In the genomic region with DNA sequence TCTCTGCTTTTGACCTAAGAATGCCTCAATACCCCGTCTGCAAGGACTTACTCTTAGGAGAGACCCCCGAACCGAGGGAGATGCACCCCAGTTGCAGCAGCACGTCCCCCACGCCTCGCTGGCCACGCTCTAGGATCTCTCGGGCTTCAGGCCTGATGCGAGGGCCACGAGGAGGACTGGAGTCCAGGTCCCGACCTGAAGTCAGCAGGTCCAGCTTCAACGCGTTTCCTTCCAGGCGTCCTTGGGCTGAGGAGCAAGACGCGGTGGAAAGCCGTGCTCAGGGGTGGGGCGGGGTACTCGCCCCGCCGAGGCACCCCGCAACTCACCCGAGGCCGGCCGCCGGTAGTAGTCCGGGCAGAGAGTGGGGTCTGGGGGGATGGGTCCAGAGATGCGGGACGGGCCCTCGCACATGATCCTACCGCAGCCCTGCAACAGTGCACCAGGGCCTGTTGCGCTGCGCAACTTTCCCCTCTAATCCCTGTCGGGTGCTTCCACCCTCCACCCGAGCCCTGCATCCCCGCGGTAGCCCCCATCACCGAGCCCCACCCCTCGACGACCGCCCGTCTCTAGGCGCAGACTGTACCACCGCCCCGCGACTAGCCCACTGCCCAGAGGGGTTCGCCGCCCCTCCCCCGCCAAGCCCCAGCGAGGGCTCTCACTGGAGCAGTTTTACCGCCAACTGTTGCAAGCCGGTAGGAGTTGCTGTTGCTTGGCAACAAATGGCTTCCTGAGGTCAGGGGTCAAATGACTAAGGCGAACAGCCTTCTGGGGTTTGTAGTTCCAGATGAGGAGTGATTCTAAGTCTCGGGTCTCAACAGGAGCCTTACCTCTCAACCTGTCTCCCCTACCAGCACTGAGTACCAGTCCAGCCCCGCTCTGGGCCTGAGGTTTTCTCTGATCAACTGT, we compare ENCODE assay signal across 1 mouse cellular context.
TF ChIP-seq lines count a peak whose summit lies in the region.

A gene (plus strand): TSS at position 158 of the 906 bp plus-strand sequence.
A gene (minus strand): TSS at position 713 of the 906 bp plus-strand sequence.

TF ChIP-seq in CH12.LX, 34 proteins besides CTCF, POLR2A, EP300 and RAD21 (continued from another document):
- TF ChIP-seq JUND (conservative IDR thresholded peaks at IDR 0.05; ENCODE audit: low read depth, low read length) = no peak
- TF ChIP-seq MYC (IDR thresholded peaks at IDR 0.05; ENCODE audit: low read depth, low read length) = no peak
- TF ChIP-seq ZMIZ1 (IDR thresholded peaks at IDR 0.05; ENCODE audit: low read depth, low read length) = peak; percentile 41; the same call in 1 of the 2 replicates
- peak; percentile 64; the same call in 1 of the 2 replicates for TF ChIP-seq MAZ (IDR thresholded peaks at IDR 0.05; ENCODE audit: low read depth, low read length)
- TF ChIP-seq TCF12 (IDR thresholded peaks at IDR 0.05; ENCODE audit: low read depth, low read length) = peak; percentile 57; the same call in 1 of the 2 replicates
- TF ChIP-seq ZNF384 (IDR thresholded peaks at IDR 0.05; ENCODE audit: low read depth, low read length) = no peak
- TF ChIP-seq PAX5 (IDR thresholded peaks at IDR 0.05; ENCODE audit: low read length) = no peak
- TF ChIP-seq ZC3H11A (IDR thresholded peaks at IDR 0.05; ENCODE audit: low read depth, low read length) = no peak
- TF ChIP-seq MAFK (IDR thresholded peaks at IDR 0.05; ENCODE audit: insufficient replicate concordance, low read length) = no peak
- TF ChIP-seq NRF1 (IDR thresholded peaks at IDR 0.05; ENCODE audit: low read depth, low read length) = peak; percentile 25
- TF ChIP-seq IRF4 (IDR thresholded peaks at IDR 0.05; ENCODE audit: low read depth, low read length) = peak; percentile 43; the same call in 1 of the 2 replicates
- TF ChIP-seq USF1 (IDR thresholded peaks at IDR 0.05; ENCODE audit: low read depth, low read length) = peak; percentile 32; the same call in 1 of the 2 replicates
- TF ChIP-seq MXI1 (IDR thresholded peaks at IDR 0.05; ENCODE audit: low read depth, low read length) = peak; percentile 95
- no peak for TF ChIP-seq UBTF (IDR thresholded peaks at IDR 0.05; ENCODE audit: low read depth, low read length)
- TF ChIP-seq JUN (IDR thresholded peaks at IDR 0.05; ENCODE audit: insufficient read depth, low read depth, low read length) = no peak
- peak; percentile 39 for TF ChIP-seq BHLHE40 (IDR thresholded peaks at IDR 0.05; ENCODE audit: low read depth, low read length)
- no peak for TF ChIP-seq SMC3 (IDR thresholded peaks at IDR 0.05; ENCODE audit: low read depth, low read length)
- no peak for TF ChIP-seq CHD1 (IDR thresholded peaks at IDR 0.05; ENCODE audit: low read depth, low read length)
- TF ChIP-seq KAT2A (IDR thresholded peaks at IDR 0.05; ENCODE audit: insufficient replicate concordance, low read length) = peak; percentile 99
- peak; percentile 99 for TF ChIP-seq HCFC1 (IDR thresholded peaks at IDR 0.05; ENCODE audit: low read depth, low read length)
- TF ChIP-seq MEF2A (IDR thresholded peaks at IDR 0.05; ENCODE audit: borderline replicate concordance, low read depth, low read length) = peak; percentile 39
- peak; percentile 53; the same call in 1 of the 2 replicates for TF ChIP-seq NELFE (IDR thresholded peaks at IDR 0.05; ENCODE audit: low read depth, low read length)
- TF ChIP-seq GABPA (IDR thresholded peaks at IDR 0.05; ENCODE audit: insufficient replicate concordance, low read depth, low read length) = peak; percentile 78; the same call in 1 of the 2 replicates
- peak; percentile 98 for TF ChIP-seq CHD2 (IDR thresholded peaks at IDR 0.05; ENCODE audit: low read length)
- peak; percentile 97; the same call in 1 of the 2 replicates for TF ChIP-seq E2F4 (IDR thresholded peaks at IDR 0.05; ENCODE audit: insufficient replicate concordance, low read depth, low read length)
- TF ChIP-seq ELF1 (IDR thresholded peaks at IDR 0.05; ENCODE audit: low read depth, low read length) = peak; percentile 78
- no peak for TF ChIP-seq ETS1 (conservative IDR thresholded peaks at IDR 0.05; ENCODE audit: low read depth, low read length)
- TF ChIP-seq SIN3A (IDR thresholded peaks at IDR 0.05; ENCODE audit: low read length) = peak; percentile 99
- TF ChIP-seq MAX (IDR thresholded peaks at IDR 0.05; ENCODE audit: low read length) = peak; percentile 45
- no peak for TF ChIP-seq ZKSCAN1 (IDR thresholded peaks at IDR 0.05; ENCODE audit: borderline replicate concordance, low read depth, low read length)
